Mouse (Mus musculus) gastrocnemius, adult 2 months (tissue): Measurements from ENCODE around the gene 1700018G05Rik. TPM values are rescaled to one million over a fixed set of nuclear protein-coding genes. Genes with fewer than 3 reads are reported as not detected.
"Not testable (repeated sequence)": the region's sequence is repeated elsewhere in the genome, so short reads cannot be mapped to it uniquely, and the experiment has no call there.

Experiments used
- DNase-seq: peaks from one replicate; pipeline ENCODE4 v3.0.0; 2022
- H3K27ac ChIP-seq: fragments of 200-600 bp; 2 replicates; pipeline ENCODE4 v1.8.1; 2022; ENCODE audit warnings: mild to moderate bottlenecking
- H3K4me3 ChIP-seq: fragments of 200-600 bp; 2 replicates; pipeline ENCODE4 v1.8.1; 2022; ENCODE audit warnings: mild to moderate bottlenecking, moderate library complexity
- CTCF ChIP-seq: fragments of 200-600 bp; IDR thresholded peaks from 2 replicates; pipeline ENCODE4 v1.8.1; 2022; ENCODE audit warnings: antibody characterized with exemption, mild to moderate bottlenecking, moderate library complexity
- intact Hi-C: fragments of 180-260 bp; cut with DNase I; formaldehyde crosslinking; loops from one replicate; pipeline ENCODE4 v1.15.1; 2025
- long read RNA-seq, 2 experiments: library from polyadenylated mRNA; stranded (forward); transcript quantifications; one replicate each; pipeline ENCODE4 v2.0.0; 2021
- total RNA-seq, 2 experiments: library from RNA; stranded (reverse); gene quantifications; 2 replicates each; pipeline ENCODE4 v1.2.3; 2021

Gene 1700018G05Rik
- not detected for total RNA-seq
- long read RNA-seq, experiment 1: 0 reads
- long read RNA-seq, experiment 2: 0 reads

- H3K27ac ChIP-seq, H3K4me3 ChIP-seq, DNase-seq, intact Hi-C loops: not testable (repeated sequence)
These were observed at the start of gene 1700018G05Rik for GRCm38 (mm10) chrX:102928072-102928471. Gene 1700018G05Rik, plus strand, starts transcription at chrX:102928372.

GRCm38 (mm10) chrX:102908587-102908986 lies 19.6 kb upstream of the 1700018G05Rik start, which contains the start of the genes Dmrtc1a and 1700011M02Rik:
Gene Dmrtc1a, minus strand, starts transcription at chrX:102908687.
Gene 1700011M02Rik, plus strand, starts transcription at chrX:102908905.
- intact Hi-C loops, DNase-seq, H3K4me3 ChIP-seq, H3K27ac ChIP-seq: not testable (repeated sequence)

GRCm38 (mm10) chrX:102914823-102915222 lies 13.3 kb upstream of the 1700018G05Rik start:
- H3K27ac ChIP-seq, H3K4me3 ChIP-seq, DNase-seq: not testable (repeated sequence)
- intact Hi-C loops: loop anchor here (5.0 kb wide), 1 partner anchor 213 kb away; no protein-coding TSS in a partner anchor

- H3K27ac ChIP-seq, intact Hi-C loops, H3K4me3 ChIP-seq, DNase-seq: not testable (repeated sequence)
- TF ChIP-seq CTCF: peak; percentile 47
These were observed 1.5 kb upstream of the 1700018G05Rik start for GRCm38 (mm10) chrX:102926707-102927106.

- Histone ChIP-seq H3K4me3 (peak overlapping the region; percentile 72; the same call in 1 of the 2 replicates), H3K27ac (no peak overlapping the region)
- intact Hi-C loops: no loop called here
- TF ChIP-seq CTCF: no peak
- no peak for DNase-seq
These were observed 4.9 kb downstream of the 1700018G05Rik start for GRCm38 (mm10) chrX:102932992-102933570.

- H3K27ac ChIP-seq: no peak overlapping the region
- DNase-seq: peak; percentile 54
- H3K4me3 ChIP-seq: peak overlapping the region; percentile 72
- TF ChIP-seq CTCF: peak; percentile 62
- intact Hi-C loops: no loop called here
These were observed 5.6 kb downstream of the 1700018G05Rik start for GRCm38 (mm10) chrX:102933571-102934394.

GRCm38 (mm10) chrX:102934395-102934764 lies 6.2 kb downstream of the 1700018G05Rik start:
- Histone ChIP-seq H3K4me3 (no peak overlapping the region), H3K27ac (no peak overlapping the region)
- intact Hi-C loops: no loop called here
- DNase-seq: no peak
- TF ChIP-seq CTCF: no peak

GRCm38 (mm10) chrX:102936743-102937142 lies 8.6 kb downstream of the 1700018G05Rik start:
- no peak overlapping the region for H3K27ac ChIP-seq
- intact Hi-C loops: no loop called here
- no peak overlapping the region for H3K4me3 ChIP-seq
- no peak for TF ChIP-seq CTCF
- DNase-seq: no peak

- intact Hi-C loops, H3K4me3 ChIP-seq, H3K27ac ChIP-seq, DNase-seq: not testable (repeated sequence)
These were observed 22.0 kb downstream of the 1700018G05Rik start for GRCm38 (mm10) chrX:102950136-102950535.

GRCm38 (mm10) chrX:102958917-102959316 lies 30.7 kb downstream of the 1700018G05Rik start:
- no peak for DNase-seq
- intact Hi-C loops: no loop called here
- no peak overlapping the region for H3K4me3 ChIP-seq
- peak; percentile 49 for TF ChIP-seq CTCF
- no peak overlapping the region for H3K27ac ChIP-seq

GRCm38 (mm10) chrX:102960581-102960980 lies 32.4 kb downstream of the 1700018G05Rik start:
- no peak overlapping the region for H3K4me3 ChIP-seq
- TF ChIP-seq CTCF: no peak
- intact Hi-C loops: no loop called here
- DNase-seq: no peak
- H3K27ac ChIP-seq: no peak overlapping the region

Other genes starting within 250 kb of the 1700018G05Rik start
- gene Gm3880, start 241.4 kb upstream of the 1700018G05Rik start, total RNA-seq: not detected
- not detected for gene Gm9112, start 220.7 kb upstream of the 1700018G05Rik start, total RNA-seq
- gene Dmrtc1b, start 220.5 kb upstream of the 1700018G05Rik start, total RNA-seq: not detected
- not detected for gene Dmrtc1c1, start 125.4 kb upstream of the 1700018G05Rik start, total RNA-seq
- not detected for gene Dmrtc1c2, start 73.8 kb upstream of the 1700018G05Rik start, total RNA-seq
- gene 1700031F05Rik, start 60.4 kb upstream of the 1700018G05Rik start, total RNA-seq: not detected
- not detected for gene Dmrtc1a, start 19.7 kb upstream of the 1700018G05Rik start, total RNA-seq
- gene 1700011M02Rik, start 19.5 kb upstream of the 1700018G05Rik start, total RNA-seq: not detected